Mouse (Mus musculus): ENCODE results near the gene Fance.

DNA sequence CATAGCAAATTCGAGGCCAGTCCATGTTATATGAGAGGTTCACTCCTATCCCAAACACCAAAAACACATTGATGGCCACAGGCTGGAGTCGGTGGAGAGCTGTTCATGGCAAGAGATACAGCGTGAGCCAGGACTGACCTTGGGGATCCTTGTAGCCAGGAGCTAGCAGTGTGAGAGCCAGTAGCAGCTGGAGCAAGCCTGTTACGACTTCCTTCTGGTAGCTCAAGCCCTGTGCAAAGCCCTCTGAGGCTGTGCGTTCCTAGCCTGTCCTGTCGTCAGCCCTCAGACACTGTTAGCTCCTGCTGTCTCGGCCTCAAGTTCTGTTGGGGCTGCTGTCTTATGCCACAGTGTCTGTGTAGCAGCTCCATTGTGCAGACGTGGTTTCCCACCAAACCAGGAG lies 10.5 kb downstream of the Fance start:
- TF ChIP-seq REST (IDR thresholded peaks at IDR 0.05; ENCODE audit: insufficient read depth, insufficient read length): no peak
- no peak for TF ChIP-seq POLR2AphosphoS2 (IDR thresholded peaks at IDR 0.05; ENCODE audit: insufficient read length, low read depth)
- TF ChIP-seq USF1 (IDR thresholded peaks at IDR 0.05; ENCODE audit: low read depth): no peak
- TF ChIP-seq POLR2A (IDR thresholded peaks at IDR 0.05; ENCODE audit: insufficient read length, low read depth): no peak
- no peak for TF ChIP-seq MYOG (IDR thresholded peaks at IDR 0.05; ENCODE audit: control insufficient read depth in 1 of 3, insufficient read depth in 1 of 3, insufficient read length in 2 of 3, low read depth in 2 of 3)

All from myocyte (in vitro differentiated cells).